Mouse (Mus musculus) small intestine, adult 2 months (tissue): ENCODE results near the gene Hmga2. TPM values are rescaled to one million over a fixed set of nuclear protein-coding genes. Genes with fewer than 3 reads are reported as not detected.

Experiments
- H3K27ac ChIP-seq: fragments of 200-500 bp; 2 replicates; pipeline ENCODE4 v1.5.1; 2012; ENCODE audit warnings: low read depth, low read length, control low read depth, inconsistent platforms; ENCODE audit not compliant: insufficient read depth
- H3K27me3 ChIP-seq: fragments of 200-500 bp; 2 replicates; pipeline ENCODE4 v1.6.1; 2012; ENCODE audit warnings: mild to moderate bottlenecking, moderate library complexity, low read length, inconsistent platforms; ENCODE audit not compliant: control insufficient read depth, insufficient read depth
- H3K36me3 ChIP-seq: fragments of 200-500 bp; 2 replicates; pipeline ENCODE4 v1.6.1; 2012; ENCODE audit warnings: mild to moderate bottlenecking, low read length, control low read depth, inconsistent platforms; ENCODE audit not compliant: control insufficient read depth, insufficient read depth
- H3K4me1 ChIP-seq: fragments of 200-500 bp; 2 replicates; pipeline ENCODE4 v1.6.1; 2012; ENCODE audit warnings: low read length, inconsistent platforms, mixed read lengths; ENCODE audit not compliant: control insufficient read depth, insufficient read depth, insufficient read length
- H3K4me3 ChIP-seq: fragments of 200-500 bp; 2 replicates; pipeline ENCODE4 v1.5.1; 2012; ENCODE audit warnings: low read depth, mild to moderate bottlenecking, control low read depth, inconsistent platforms, low read length, moderate library complexity
- CTCF ChIP-seq: fragments of 200-500 bp; IDR thresholded peaks from 2 replicates; pipeline ENCODE4 v1.5.1; 2012; ENCODE audit warnings: low read depth, mild to moderate bottlenecking, control low read depth, inconsistent platforms, low read length, moderate library complexity, mixed read lengths; ENCODE audit not compliant: insufficient replicate concordance, insufficient read length; ENCODE audit errors: extremely low read depth
- POLR2A ChIP-seq: fragments of 200-500 bp; IDR thresholded peaks from 2 replicates; pipeline ENCODE4 v1.6.1; 2012; ENCODE audit warnings: low read depth, mild to moderate bottlenecking, control low read depth, inconsistent platforms, low read length, moderate library complexity
- WGBS: fragments of 180-500 bp; shearing (Covaris S2); methylation state at CpG from one replicate; pipeline ENCODE4 v1.1.7; 2018; 5-methylcytosine and 5-hydroxymethylcytosine counted together
- polyA plus RNA-seq: library from polyadenylated mRNA; depleted of rRNA; stranded (reverse); fragments of >200 nt; gene quantifications from 2 replicates; pipeline ENCODE4 v1.2.3, GENCODE M21; 2012

Gene Hmga2
- polyA plus RNA-seq, 1 experiment = 1.1 TPM

DNA sequence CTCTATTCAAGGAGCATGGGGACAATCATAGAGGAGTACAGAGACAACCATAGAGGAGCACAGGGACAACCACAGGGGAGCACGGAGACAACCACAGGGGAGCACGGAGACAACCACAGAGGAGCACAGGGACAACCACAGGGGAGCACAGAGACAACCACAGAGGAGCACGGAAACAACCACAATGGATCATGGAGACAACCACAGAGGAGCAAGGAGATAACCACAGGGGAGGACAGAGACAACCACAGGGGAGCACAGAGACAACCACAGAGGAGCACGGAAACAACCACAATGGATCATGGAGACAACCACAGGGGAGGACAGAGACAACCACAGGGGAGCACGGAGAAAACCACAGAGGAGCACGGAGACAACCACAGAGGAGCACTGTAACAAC is 29.5 kb downstream of the Hmga2 start:
- Histone ChIP-seq H3K27ac (no peak overlapping the region), H3K36me3 (no peaks in the 10 kb centered on the region), H3K4me1 (no peaks in the 10 kb centered on the region), H3K27me3 (no peaks in the 10 kb centered on the region), H3K4me3 (no peak overlapping the region)
- WGBS = 86% methylated on average over 6 of the region's 6 CpGs
- TF ChIP-seq POLR2A = no peak
- no peak for TF ChIP-seq CTCF

DNA sequence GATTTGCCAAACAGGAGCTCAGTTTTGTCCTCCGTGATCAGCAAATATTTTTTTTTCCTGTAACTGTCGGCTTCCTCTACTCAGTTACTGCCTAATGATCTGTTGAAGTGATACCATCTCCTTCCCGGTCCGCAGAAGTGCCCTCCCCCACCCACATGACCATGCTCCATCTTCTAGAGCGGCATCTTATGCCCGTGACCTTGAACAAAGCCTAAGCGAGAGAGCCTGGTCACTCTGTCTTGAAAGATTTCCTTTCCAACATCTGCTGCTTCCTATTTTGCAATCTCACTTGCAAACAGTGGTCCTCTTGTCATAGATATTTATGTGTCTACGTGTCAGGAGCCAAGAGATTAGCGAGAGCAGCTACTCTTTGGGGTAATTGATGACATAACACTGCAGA is 30.1 kb downstream of the Hmga2 start:
- no peak overlapping the region for H3K27ac ChIP-seq
- no peaks in the 10 kb centered on the region for H3K4me1 ChIP-seq
- WGBS = 81% methylated on average over 9 of the region's 9 CpGs
- H3K27me3 ChIP-seq = no peaks in the 10 kb centered on the region
- H3K4me3 ChIP-seq = no peak overlapping the region
- TF ChIP-seq CTCF = no peak
- TF ChIP-seq POLR2A = no peak
- H3K36me3 ChIP-seq = no peaks in the 10 kb centered on the region

DNA sequence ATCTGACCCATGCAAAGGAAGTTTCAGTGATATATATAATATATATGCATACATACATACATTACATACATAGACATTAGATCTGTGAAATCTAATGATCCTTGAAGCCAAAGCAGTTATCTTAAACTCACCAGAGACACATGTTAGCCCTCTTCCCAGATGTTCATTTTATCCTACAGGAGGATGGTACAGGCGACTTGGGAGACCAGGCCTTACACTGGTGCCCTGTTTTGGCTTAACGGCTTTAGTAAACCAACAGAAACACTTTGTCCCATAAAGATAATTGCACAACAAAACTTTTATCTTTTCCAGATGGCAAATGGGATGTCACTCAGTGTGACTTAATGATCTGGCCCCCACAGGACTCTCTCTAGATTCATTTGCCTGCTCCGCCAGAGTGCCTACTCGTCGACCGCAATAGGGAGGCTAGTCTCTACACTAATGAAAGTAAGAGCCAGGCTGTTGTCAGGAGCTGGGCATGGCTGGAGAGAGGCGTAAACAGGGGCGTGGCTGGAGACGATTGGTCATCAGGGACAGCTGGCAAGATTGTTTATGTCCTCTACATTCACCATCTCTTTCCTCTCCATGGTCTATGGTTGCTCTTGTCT is 31.7 kb downstream of the Hmga2 start:
- TF ChIP-seq CTCF (no peak), POLR2A (no peak)
- Histone ChIP-seq H3K27ac (no peak overlapping the region), H3K36me3 (no peaks in the 10 kb centered on the region), H3K4me1 (no peaks in the 10 kb centered on the region), H3K4me3 (no peak overlapping the region), H3K27me3 (no peaks in the 10 kb centered on the region)
- WGBS = 80% methylated on average over 9 of the region's 9 CpGs

DNA sequence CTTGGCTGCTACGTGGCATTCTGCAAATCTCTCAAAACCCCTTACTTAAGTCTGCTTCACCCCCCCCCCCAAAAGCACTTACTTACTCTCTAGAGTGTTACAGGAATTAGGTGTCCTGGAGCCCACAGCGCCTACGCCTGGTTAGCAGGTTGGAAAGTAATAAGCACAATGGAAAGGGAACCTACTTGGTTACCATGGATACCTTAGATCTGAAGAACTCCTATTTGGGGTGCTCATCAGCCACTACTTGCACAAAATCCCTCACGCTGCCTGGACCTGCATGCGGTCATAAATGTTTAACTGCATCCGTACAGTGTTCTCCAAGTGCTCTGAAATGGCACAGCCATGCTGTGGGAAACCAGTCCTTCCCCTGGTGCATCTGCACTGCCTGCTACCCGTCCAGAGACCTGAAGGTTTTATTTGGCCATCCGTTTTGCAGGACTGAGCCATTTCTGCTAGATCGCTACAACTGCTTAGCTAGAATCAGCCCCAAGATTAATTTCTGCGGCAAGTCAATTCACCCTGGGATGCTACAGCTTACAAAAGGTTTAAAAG is 32.4 kb downstream of the Hmga2 start:
- no peaks in the 10 kb centered on the region for H3K4me1 ChIP-seq
- no peak overlapping the region for H3K4me3 ChIP-seq
- no peaks in the 10 kb centered on the region for H3K27me3 ChIP-seq
- TF ChIP-seq CTCF = no peak
- TF ChIP-seq POLR2A = no peak
- no peaks in the 10 kb centered on the region for H3K36me3 ChIP-seq
- H3K27ac ChIP-seq = no peak overlapping the region
- 92% methylated on average over 10 of the region's 10 CpGs for WGBS

DNA sequence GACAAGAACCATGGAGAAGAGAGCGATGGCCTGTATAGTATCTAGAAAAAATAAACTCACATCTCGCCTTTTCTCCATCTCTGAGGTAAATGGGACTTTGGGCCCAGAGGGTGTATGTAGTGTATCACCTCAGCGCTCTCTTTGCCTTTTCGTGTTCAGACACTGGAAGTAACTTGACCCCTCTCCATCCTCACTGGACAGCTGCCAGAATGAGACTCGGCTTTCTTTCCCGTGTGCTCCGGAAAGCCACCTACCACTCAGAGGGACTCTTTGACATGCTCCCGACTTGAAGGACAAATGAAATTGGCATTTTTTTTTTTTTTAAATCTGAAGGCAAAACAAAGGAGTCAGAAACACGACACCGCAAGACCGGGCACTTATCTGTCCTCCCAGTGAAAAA is 35.0 kb downstream of the Hmga2 start:
- Histone ChIP-seq H3K27ac (no peak overlapping the region), H3K4me3 (no peak overlapping the region), H3K27me3 (no peaks in the 10 kb centered on the region), H3K36me3 (no peaks in the 10 kb centered on the region), H3K4me1 (no peaks in the 10 kb centered on the region)
- TF ChIP-seq POLR2A (no peak), CTCF (no peak)
- 82% methylated on average over 11 of the region's 11 CpGs for WGBS

DNA sequence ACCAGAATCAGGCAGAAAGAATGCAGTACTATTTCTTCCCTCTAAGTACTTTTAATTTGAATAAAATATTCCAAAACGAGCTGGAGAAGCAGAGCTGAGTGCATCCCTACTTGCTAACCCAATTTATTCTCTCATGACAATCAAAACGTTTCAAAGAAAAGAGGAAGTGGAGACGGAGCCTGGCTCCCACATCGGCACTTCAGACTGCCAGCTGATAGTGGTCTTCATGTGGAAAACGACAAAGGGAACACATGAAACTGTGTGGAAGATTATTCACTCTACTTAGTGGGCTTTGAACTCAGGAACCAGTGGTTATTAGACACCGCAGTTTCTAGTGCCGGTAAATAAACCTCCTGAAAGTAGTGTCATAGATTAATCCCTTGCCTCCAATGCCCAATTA is 41.8 kb downstream of the Hmga2 start:
- no peaks in the 10 kb centered on the region for H3K4me1 ChIP-seq
- no peaks in the 10 kb centered on the region for H3K27me3 ChIP-seq
- H3K4me3 ChIP-seq = no peak overlapping the region
- 66% methylated on average over 7 of the region's 7 CpGs for WGBS
- H3K27ac ChIP-seq = no peak overlapping the region
- TF ChIP-seq POLR2A (no peak), CTCF (no peak)
- no peaks in the 10 kb centered on the region for H3K36me3 ChIP-seq

DNA sequence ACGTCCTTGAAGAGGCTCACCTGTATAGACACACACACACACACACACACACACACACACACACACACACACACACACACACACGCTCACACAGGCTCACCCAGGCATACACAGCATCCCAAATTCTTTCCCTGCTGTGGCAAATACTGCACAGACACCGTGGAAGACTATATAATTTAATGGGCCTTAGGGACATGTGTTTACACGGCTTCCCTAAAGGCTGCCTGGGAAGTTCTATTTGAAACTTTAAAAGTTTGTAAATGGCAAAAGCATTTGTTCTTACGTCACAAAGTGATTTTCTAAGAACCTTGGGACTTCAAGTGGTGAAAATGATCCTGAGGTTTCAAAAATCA is 42.8 kb downstream of the Hmga2 start:
- Histone ChIP-seq H3K4me1 (no peaks in the 10 kb centered on the region), H3K36me3 (no peaks in the 10 kb centered on the region), H3K27me3 (no peaks in the 10 kb centered on the region), H3K4me3 (no peak overlapping the region), H3K27ac (no peak overlapping the region)
- WGBS = 52% methylated on average over 5 of the region's 5 CpGs
- TF ChIP-seq CTCF (no peak), POLR2A (no peak)

DNA sequence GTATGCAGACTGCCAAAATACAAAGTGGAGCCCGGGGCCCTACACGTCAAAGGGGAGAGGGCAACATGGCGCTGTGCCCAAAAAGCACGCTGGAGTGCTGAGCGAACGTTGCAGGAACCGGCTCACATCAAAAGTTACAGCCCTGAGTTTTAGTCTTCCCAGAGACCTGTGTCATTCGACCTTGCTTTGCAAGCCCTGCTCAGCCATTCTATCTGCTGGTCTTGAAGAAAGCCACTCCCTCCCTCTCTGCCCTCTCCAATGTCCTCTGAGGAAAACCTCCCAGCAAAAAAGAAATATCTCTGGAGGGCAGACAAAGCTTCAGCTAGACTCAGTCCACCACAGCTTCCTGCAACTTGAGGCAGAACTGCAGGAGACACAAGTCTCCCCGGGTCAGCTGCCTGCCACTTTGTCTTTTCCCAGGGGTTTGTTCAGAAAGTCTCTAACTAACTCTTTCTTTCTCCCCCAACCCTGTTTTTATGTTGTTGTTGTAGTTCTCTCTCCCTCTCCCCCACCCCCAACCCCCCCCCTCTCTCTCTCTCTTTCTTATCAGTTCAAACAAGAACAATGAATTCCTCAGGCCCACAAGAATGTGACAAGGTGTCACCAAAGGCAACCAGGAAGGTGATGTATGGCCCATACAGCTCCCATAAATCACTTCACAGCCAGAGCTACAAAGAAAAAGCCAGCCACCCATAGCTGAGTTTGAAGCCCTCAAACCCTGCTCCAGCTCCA is 43.4 kb downstream of the Hmga2 start:
- TF ChIP-seq POLR2A (no peak), CTCF (no peak)

More for the DNA sequence above, 43.4 kb downstream of the Hmga2 start:
- WGBS = 29% methylated on average over 9 of the region's 9 CpGs
- H3K27ac ChIP-seq = no peak overlapping the region
- no peaks in the 10 kb centered on the region for H3K4me1 ChIP-seq
- H3K4me3 ChIP-seq = no peak overlapping the region
- H3K27me3 ChIP-seq = no peaks in the 10 kb centered on the region
- H3K36me3 ChIP-seq = no peaks in the 10 kb centered on the region
